Mouse (Mus musculus): ENCODE measurements around the gene Cd163.
A peak's percentile ranks its signal among the peaks of the same experiment; 100 is the strongest.
"Not testable (repeated sequence)": the region's sequence is repeated elsewhere in the genome, so short reads cannot be mapped to it uniquely, and the experiment has no call there.

Gene Cd163

GRCm38 (mm10) chr6:124304356-124304755 lies at the start of gene Cd163:
Gene Cd163, plus strand, starts transcription at chr6:124304656.
- no peak for DNase-seq

GRCm38 (mm10) chr6:124255721-124256470 lies 48.6 kb upstream of the Cd163 start:
- DNase-seq = no peak

DNA sequence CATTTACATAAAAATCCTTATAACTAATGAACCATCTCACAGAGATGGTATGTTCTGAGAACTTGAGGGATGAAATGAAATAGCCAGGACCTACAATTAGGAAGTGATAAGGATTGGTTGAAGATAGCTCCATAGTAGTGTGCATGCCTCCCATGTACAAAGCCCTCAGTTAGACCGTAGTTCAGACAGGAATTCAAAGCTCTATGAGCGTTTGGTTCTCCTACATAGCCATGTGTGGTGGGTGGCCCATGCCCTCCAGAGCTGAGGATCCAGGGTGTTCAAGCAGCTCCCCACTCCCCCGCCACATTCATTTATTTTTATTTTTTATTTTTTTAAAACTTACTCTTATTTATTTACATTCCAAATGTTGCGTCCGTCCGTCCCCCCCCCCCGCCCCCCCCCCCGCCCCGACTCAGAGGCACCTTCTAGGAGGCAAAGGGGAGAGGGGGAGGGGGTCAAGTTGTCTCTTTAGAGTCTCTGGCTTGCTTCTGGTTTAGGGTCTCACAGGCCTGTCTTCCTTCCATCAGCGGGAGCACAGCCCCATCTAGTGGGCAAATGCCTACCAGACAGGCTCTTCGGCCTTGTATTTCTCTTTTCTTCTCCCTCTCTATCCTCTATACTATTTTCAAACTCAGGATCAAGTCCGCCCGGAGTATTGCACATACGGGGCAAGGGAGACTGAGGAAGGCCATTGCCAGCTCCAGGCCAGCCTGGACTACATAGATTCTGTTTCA lies 44.1 kb upstream of the Cd163 start:
- peak; percentile 43 to 62 for DNase-seq

DNA sequence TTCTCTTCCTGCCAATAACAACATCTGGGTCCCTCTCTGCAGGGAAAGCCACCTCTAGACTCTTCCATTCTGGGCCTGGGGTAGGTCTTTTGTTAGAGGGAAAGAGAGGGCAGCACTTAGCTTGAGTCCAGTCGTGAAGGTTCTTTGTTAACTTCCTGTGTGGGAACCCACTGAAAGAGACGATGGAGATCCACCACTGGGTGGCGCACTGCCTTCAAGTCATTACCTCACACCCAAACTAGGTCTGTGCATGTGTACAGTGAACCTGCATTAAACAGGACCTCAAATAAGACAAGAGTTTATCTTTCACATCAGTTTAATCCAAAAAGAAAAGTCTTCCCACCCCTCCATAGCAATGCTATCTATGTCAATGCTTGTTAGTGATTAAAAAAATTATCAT lies 41.8 kb upstream of the Cd163 start:
- DNase-seq = peak; percentile 42 to 74

DNA sequence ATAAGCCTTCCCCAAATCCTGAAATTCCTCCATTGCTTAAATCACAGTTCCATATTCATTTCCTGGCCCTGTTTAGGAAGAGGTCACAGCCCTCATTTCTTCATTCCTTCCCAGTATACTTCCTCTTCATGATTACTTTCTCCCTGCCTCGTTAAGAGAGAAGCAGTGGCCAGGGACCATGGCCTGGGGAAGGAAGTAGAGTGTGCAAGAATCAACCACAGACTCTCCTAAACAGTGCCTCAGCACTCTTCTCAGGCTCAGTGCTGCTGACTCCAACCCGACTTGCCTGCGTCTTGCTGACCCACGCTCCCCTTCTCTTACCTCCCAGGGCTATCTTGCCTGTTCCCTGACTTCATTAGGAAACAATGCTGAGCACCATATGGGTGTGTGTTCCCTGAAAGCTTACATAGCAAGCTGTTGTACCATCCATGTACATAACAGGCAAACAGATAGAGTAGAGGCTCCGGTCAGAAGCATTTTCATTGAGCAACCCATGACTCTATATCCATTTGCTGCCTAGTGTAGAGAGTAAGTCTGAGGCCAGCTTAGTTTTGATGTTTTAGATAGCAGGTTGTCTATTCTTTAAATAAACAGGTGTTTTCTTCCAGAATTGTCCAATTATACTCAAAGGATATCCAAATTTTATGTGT lies 31.1 kb upstream of the Cd163 start:
- peak in 1 of 2 experiments; percentile 18 for DNase-seq

DNA sequence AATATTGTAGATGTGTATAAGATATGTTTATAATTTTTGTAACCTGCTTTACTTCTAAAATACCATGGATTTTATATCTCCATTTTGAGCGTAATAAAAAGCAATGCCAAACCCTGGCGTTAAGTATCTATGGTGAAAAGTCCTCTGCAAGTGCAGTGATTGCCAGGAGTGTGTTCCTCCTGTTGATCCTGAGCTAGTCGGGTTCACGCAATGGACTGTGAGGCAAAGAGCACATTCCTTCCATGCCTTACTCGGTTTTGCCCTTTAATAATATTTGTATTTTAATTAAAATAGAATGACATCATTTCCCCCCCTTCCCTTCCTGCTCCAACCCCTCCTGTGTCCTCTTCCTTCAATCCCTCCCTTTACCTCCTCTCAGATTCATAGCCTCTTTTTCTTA lies 26.8 kb upstream of the Cd163 start:
- no peak for DNase-seq

DNA sequence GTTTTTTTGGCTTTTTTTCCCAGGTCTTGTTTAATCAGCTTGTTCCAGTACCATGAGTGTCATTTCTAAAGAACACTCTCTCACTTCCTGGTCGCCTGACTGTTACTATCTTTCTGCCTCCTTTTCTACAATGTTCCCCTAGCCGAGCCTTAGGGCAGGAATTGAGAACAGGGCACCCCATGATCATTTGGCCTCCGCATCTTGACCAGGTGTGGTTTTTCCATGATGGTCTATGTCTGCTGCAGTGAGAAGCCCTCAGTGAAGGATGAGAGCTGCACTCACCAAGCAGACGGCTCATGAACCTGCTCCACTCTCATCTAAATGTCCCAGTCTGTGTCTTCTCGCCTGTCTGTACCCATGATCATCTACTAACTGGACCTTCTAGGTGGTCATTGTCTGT lies 26.2 kb upstream of the Cd163 start:
- DNase-seq = no peak

- no peak for DNase-seq
Observed at GRCm38 (mm10) chr6:124282731-124283130, 21.7 kb upstream of the Cd163 start.

GRCm38 (mm10) chr6:124297378-124297777 lies 7.1 kb upstream of the Cd163 start:
- not testable (repeated sequence) for DNase-seq

- DNase-seq = no peak
Observed at GRCm38 (mm10) chr6:124301447-124302192, 2.8 kb upstream of the Cd163 start.

DNA sequence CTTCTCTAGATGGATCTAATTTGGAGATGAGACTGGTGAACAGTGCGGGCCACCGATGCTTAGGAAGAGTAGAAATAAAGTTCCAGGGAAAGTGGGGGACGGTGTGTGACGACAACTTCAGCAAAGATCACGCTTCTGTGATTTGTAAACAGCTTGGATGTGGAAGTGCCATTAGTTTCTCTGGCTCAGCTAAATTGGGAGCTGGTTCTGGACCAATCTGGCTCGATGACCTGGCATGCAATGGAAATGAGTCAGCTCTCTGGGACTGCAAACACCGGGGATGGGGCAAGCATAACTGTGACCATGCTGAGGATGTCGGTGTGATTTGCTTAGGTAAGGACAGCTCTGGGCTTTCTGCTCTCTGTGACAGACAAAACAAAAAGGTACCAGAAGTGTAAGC lies 4.5 kb downstream of the Cd163 start:
- no peak for DNase-seq

- no peak for DNase-seq
Observed at GRCm38 (mm10) chr6:124312292-124312691, 7.8 kb downstream of the Cd163 start.

- no peak for DNase-seq
Observed at GRCm38 (mm10) chr6:124320371-124320770, 15.9 kb downstream of the Cd163 start.

DNA sequence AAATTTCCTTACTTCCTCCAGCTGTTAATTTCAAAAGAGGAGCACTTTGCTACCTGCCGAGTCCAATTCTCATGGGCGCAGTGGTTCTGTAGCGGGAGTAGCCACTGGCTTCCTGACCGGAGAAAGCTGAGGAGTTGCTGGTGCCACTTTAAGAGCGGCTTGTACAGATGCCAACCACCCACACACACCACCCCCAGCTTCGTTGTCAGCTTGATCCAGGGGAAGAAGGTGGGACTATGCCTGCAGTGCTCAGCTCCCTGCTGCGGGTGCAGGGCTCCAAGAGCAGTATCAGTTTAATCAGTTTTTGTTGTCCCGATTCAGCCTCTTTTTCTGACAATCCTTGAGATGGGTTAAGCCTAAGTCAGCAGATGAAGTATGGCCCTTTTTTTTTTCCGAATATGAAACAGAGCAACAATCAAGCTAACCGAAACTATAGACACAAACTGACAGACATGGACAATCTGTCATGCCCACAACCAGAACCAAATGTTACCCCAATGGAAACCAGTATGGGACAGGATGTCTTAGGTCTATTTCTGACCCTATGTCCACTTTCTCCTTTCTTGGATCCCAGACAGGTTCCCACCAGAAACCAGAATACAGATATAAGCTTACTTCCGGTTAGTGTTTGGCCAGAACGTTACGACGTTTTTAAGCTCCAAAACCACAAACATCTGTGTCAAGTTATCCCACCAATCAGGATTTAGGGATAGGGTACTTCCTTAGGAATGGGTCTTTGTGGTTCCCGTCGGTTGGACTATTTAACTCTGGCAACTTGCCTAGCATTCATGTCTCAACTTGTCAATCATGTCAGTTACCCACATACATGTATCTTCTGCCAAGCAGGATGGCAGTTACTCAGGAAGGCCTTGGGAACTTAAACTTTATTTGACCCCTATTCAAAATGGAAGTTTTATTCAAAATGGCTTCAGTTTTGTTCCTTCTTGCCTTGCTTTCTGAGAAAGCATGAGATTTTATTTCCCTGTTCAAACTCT lies 17.3 kb downstream of the Cd163 start:
- no peak for DNase-seq

GRCm38 (mm10) chr6:124328394-124328991 lies 24.0 kb downstream of the Cd163 start:
- no peak for DNase-seq

DNA sequence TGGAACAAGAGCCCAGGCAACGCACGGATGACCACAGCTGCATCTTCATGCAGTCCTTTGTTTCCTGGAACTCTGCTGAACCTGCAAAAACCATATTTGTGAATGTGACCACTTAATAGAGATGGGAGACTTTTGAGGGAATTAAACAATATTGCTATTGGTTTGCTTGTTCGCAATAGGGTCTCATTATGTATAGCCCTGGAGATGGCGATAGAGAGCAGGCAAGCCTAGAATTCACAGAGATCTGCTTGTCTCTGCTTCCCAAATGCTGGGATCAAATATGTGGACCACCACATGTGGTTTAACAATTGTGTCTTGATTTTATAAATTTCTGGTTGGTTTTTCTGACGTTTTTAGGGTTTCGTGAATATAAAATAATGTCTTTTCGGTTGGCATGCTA lies 25.2 kb downstream of the Cd163 start:
- no peak for DNase-seq

DNA sequence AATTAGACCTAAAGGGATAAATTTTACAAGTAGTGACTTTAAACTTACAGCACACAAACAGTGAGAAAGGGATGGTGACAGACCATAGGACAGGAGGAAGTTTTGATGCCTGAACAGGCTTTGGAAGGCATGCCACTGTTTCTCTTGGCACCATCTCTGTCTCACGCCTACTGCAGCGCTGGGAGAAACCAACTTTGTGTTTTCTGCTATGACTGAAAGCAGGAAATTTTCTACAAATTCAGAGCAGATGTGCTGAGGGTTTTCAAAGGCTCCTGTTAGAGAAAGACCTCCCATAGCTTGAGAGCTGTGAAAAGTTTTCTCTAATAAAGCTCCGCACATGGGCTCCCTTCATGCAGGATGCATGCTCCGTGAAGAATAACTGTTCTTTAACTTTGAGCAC lies 40.6 kb downstream of the Cd163 start:
- no peak for DNase-seq

GRCm38 (mm10) chr6:124346613-124347012 lies 42.2 kb downstream of the Cd163 start:
- DNase-seq = no peak

DNA sequence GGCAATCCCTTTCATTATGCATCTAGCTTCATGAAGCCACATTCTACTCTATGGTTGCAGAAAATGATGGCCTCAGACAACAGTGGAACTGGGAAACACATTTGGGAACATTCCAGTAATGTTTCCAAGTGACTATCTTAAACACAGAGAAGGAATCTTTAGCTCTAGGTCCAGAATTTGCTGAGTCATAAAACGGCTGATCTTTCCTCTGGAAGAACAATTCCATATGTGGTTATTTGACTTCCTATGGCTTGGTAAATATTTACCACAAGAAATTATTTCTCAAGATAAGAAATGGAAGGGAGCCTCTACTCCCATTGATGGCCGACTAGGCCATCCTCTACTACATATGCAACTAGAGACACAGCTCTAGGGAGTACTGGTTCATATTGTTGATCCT lies 48.8 kb downstream of the Cd163 start:
- no peak for DNase-seq

- no peak for DNase-seq
Observed at GRCm38 (mm10) chr6:124358953-124359352, 54.5 kb downstream of the Cd163 start.

GRCm38 (mm10) chr6:124360549-124360948 lies 56.1 kb downstream of the Cd163 start:
- DNase-seq = no peak
